Mouse (Mus musculus) cerebellum, adult 11-12 months (tissue): ENCODE data around the gene Mink1.
"Not testable (repeated sequence)": the region's sequence is repeated elsewhere in the genome, so short reads cannot be mapped to it uniquely, and the experiment has no call there.

Source experiments
- DNase-seq: peaks from one replicate; pipeline ENCODE4 v3.0.0; 2022

Gene Mink1

DNA sequence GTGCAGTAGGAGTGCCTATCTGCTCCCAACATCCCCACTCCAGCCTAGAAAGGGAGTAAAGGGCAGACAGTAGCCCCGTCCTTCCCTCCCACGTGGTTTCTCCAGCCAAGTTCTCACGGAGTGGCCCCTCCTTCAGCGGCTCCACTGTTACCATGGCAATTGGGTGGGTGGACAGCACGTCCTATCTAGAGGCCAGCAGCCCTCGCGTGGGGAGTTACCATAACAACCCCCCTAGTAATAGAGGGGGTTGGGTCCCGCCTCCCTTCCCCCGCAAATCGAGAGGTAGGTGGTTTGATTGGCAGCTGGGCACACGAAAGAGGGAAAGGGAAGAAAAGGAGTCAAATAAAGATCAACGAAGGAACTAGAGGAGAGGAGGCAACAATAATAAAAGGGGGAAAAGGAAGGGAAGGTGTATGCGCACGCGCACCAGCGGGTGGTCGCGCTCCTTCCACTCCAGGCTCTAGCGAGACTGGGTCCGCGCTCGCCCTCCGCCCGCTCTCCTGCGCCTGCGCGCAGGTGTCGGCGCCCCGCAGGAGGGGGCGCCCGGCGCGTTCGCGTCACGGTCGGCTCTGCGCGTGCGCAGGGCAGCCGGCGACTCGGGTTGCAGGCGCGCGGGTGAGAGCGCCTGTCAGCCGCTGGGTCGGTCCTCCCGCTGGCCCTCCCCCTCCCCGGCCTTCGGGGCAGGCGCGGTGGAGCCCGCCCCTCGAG lies at the start of gene Mink1:
Gene Mink1, plus strand, starts transcription at position 595 of the 708 bp plus-strand sequence.
- peak; percentile 90 for DNase-seq

DNA sequence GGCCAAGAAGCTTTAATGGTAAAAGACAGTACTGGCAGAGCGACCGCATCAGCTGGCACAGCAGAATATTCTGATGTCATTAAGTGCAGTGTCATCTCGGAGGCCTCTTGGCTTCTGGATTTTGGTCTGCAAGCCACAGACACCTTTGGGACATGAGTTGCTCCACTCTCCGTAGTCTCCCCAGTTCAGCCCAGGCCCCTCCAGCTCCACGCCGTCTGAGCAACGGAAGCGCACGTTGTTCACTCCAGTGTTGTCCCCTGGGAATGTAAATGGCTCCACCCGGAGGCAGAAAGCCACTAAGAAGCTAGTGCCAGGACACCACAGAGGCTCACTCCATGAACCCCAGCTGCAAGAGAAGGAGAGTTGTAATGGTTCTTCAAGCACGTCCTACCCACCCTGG lies 49.2 kb upstream of the Mink1 start:
- DNase-seq, result no peak

DNA sequence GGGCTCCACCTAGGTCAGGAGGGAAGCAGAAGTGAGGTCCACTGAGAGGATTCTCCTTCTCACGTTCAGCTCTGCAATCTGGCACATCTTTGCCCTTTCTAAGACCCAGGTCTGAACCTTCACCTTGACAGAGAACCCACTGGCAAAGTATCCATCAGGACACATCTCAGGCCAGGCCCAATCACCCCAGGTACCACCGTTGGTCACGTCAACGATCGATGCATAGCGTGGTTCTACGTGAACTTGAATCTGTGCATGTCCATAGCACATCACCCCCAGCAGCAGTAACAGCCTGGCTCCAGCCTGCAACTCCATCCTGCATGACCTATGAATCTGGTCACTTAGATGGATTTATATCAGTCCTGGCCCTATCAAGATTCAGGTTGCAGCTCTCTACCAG lies 48.4 kb upstream of the Mink1 start, which contains the start of gene Vmo1:
Gene Vmo1, minus strand, starts transcription at position 329 of the 400 bp plus-strand sequence.
- DNase-seq, result no peak

DNA sequence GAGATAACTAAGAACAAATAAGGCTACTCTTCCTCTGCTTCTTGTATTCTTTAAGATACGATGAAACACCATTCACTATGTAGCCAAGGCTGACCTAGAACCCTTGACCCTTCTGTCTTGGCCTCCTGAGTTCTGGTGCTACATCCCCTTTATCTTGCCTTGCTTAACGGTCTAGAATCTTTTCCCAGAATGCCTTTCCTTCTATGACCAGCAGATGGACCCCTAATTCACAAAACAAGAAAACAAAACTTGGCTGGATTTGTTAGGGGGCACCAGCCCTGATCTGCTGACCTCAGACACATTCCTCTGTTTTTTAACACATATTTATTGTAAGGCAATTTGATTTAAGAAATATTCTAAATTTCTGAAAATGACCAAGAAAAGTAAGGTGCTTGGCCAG lies 46.3 kb upstream of the Mink1 start:
- DNase-seq, result no peak

DNA sequence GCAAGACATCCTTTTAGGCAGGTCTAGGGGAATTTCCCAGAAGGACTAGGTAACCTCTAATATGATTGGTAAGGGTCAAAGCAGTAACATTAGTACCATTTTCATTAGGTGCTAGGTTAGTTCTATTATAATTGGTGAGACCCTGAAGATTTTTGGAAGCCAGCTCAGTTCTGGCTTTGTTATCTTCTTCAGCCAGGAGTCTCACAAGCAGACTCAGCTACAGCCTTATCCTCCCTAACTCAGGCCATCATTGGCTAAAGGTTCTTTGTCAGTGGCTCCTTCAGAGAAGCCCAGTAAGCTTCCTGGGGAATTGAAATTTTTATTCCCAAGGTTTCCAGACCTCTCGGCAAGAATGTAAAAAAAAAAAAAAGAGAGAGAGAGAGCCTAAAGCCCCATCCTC lies 44.2 kb upstream of the Mink1 start:
- DNase-seq, result no peak

DNA sequence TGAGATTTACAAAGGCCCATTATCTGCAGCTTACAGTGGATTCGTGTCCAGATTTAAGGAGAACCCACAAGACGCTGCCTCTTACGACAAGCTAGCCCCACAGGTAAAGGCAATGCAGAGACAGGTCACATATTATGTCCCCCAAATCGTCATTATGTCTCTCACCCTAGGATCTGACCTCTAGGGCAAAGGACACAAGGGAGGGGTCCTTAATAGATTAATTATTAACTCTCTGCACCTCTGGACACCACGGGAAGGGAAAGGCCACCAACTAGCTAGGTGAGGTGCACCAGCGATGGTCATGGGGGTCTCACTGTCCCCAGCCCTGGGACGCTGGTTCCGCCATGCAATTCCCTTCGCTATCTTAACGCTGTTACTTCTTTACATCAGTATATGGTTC lies 43.8 kb upstream of the Mink1 start, which contains the start of gene Gltpd2:
Gene Gltpd2, plus strand, starts transcription at position 274 of the 400 bp plus-strand sequence.
- no peak for DNase-seq

DNA sequence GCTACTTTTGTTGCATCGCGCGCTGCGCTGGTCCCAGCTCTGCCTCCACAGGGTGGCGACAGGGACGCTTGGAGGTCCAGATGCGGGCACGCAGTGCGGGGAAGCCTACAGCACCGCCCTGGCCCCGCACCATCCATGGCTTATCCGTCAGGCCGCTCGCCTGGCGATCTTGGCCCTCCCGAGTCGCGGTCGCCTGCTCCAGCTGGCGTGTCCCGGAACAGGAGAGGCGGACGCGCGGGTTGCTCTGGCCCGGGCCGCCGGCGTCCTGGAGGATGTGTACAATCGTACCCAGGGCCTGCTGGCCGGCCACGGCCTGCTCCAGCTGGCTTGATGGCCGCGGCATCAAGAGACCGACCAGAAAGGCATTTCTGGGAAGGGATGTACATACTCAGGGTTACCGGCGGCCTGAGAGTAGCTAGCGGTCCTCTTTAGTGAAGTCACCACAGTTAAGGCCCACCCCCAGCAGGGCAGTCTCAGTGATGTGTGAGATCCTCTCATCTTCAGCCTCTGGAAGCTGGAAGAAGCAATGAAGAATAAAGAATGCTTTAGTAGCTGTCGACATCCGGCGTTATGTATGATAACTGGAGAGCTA lies 42.4 kb upstream of the Mink1 start:
- DNase-seq, result peak; percentile 43

DNA sequence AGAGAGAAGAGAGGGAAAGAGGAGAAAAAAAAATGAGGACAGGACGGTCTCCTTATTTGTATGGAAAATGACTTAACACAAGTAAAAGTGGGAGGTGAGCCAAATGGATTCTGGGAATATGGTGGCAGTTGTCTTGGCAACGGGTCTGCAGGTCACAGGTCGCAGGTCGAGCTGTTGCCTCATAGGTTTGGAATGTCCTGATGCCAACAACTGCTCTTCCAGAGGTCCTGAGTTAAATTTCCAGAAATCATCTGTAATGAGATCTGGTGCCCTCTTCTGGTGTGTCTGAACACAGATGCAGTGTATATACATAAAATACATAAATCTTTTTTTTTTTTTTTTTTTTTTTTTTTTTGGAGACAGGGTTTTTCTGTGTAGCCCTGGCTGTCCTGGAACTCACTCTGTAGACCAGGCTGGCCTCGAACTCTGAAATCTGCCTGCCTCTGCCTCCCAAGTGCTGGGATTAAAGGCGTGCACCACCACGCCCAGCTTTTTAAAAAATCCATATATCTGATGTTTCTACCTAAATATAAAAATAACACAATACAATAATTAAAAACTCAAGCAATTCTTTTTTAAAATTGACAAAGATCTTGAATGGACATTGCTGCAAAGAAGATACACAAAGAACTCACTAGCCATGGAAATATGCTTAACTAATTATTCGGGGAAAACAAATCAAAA lies 39.2 kb upstream of the Mink1 start:
- peak; percentile 25 for DNase-seq

DNA sequence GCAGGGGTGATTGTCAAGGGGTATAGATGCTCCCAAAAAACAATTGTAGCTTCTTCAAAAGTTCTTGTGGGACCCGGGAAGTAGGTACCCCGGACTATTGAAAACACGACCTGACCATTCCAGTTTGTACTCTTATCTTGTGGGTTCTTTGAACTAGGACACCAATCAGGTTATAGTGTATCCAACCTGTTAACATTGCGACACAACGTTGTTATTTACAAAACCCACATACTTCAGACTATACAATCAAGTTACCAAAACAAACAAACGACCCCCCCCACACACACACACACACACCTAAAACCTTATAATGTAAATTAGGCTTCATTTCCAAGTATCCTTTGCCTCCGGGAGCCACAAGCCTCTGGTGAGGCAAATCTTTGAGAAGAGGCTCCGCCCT lies 37.9 kb upstream of the Mink1 start:
- no peak for DNase-seq

DNA sequence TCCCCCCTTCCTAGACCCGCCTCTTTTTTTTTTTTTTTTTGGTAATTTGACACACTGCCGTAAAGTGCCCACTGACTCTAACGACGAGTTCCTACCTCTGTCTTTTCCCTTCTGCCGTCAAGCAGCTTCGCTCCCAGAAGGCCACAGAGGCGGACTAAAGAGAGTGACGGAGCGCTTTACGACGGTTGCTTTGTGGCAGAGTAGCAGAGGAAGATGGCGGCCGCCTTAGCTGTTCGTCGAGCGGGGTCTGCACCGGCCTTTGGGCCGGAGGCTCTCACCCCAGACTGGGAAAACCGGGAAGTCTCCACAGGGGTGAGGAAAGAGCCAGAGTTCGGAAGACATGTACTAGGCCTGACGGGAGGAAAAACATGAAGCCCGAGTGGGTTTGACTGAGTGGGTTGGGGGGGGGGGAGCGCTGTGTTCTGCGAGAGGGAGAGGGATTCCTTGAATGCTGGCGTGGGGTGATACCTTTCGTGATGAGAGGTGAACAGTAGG lies 37.5 kb upstream of the Mink1 start, which contains the start of gene Psmb6:
Gene Psmb6, plus strand, starts transcription at position 184 of the 495 bp plus-strand sequence.
- peak; percentile 95 for DNase-seq

DNA sequence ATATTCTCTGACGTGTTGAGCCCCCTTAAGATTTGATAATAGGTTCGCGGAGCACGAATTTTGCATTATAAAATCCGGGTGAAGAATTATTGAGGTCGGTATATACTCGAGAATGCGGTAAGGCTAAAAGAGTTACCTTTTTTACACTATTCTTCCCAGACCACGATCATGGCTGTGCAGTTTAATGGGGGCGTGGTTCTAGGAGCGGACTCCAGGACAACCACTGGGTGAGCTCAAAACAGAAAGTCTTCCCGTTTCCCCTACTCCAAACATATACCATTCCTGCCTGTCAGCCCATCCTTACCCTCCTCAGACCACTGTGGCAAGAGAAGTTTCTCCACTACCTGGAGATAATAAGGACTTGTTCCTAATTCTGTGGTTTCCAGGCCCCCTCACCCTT lies 37.0 kb upstream of the Mink1 start:
- DNase-seq, result no peak

DNA sequence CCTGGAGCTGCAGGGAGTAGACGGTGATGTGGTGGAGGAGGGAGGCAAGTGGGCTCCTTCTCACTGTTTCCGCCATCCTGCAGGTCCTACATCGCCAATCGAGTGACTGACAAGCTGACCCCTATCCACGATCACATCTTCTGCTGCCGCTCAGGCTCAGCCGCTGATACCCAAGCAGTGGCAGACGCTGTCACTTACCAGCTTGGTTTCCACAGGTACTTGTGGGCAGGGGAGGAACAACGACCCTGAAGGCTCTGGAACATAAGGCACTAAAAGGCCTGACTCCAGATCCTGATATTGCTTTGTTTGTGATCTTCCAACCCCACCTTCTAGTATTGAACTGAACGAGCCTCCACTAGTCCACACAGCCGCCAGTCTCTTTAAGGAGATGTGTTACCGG lies 36.5 kb upstream of the Mink1 start:
- peak; percentile 21 for DNase-seq

DNA sequence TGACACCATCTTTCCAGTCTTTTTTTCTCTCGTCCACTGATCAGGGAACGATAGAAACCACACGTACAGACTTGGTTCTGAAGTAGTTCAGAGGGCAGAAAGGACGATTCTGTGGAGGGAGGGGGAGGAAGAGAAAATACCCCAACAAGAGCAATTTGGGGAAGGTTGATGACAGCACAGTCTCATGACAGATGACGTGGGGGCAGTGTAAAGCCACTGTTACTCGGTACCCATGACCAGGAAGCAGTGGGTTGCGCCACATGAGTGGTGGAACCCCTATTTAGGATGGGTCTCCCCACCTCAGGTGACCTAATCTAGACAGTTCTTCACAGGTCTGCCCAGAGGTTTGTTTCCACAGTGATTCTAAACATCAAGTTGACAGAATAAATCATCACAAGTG lies 34.1 kb upstream of the Mink1 start:
- DNase-seq, result no peak

DNA sequence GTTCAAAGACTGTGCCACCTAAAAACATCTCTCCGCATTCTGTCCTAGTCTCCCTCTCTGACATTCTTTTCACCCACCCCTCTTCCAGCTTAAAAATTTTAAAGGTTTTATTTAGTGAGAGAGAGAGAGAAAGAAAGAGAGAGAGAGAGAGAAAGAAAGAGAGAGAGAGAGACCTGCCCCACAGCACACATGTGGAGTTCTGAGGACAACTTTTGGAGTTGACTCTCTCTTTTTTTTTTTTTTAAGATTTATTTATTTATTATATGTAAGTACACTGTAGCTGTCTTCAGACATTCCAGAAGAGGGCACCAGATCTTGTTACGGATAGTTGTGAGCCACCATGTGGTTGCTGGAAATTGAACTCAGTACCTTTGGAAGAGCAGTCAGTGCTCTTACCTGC lies 31.6 kb upstream of the Mink1 start:
- DNase-seq, result not testable (repeated sequence)

DNA sequence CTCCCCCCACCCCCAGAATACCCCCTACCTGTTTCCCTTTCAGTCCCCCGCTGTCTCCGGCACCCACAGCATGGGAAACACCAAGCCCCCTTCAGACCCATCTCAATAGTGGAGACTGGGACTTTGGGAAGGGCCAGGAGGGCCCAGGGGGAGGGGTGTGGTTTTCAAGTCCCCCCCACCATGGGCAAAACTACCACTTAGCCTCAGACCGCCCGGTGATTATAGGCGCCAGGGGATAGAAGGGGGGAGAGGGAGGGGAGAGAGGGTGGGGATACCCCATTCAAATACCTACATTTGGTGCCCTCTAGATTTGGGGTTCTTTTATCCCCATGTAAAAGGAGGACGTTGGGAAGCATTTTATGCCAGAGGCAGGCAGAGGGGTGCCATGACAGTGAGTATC lies 29.8 kb upstream of the Mink1 start, which contains the start of gene Gm40193:
Gene Gm40193, minus strand, starts transcription at position 101 of the 400 bp plus-strand sequence.
- DNase-seq, result no peak

DNA sequence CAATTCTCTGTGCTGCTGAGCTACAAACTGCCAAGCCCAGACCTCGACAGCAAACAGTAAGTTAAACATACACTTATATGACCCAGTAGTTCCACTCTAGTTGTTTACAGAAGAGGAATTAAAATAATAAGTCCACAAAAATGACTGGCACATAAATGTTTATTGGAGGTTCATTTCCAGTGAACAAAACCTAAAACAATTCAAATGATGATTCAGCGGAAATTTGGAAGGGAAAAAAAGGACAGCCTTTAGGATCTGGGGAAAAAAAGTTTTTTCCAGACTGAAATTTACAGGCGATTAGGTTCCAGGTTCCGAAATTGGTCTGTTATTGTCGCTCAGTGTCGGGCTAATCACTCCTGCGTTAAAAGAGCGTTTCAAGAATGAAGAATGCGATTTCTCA lies 23.3 kb upstream of the Mink1 start:
- DNase-seq, result no peak

DNA sequence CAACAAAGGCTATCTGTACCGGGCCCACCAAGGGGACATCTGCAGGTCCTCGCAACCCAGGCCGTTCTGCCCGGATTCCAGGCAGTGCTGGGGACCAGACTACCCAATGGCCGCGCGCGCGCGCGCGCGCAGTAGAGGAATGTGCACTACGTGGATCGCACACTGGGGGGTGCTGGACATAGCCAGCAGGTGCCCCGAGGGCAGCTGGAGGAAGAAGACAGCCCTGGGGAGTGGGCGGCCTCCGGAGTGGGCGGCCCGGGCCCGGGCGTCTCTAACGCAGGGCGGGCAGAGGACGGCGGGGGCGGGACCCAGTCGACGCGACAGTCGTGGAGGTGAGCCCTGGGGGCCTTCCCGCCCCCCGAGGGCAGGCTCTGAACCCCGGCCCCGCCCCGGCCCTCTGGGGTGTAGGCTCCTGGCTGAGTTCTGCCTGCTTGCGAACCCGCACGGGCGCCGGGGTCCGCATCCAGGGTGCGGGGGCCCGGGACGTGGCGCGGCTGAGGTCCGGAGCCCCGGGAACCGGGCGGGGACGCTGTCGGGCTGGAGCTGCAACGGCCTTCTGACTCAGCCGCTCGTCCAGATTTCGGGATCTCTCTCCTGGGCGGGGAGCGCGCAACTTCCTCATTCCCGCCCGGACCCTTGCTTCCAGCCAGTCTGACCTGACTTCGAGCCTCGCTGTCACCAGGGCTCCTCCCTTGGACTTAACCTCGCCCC lies 22.6 kb upstream of the Mink1 start, which contains the start of gene Pld2:
Gene Pld2, plus strand, starts transcription at position 188 of the 711 bp plus-strand sequence.
- DNase-seq, result peak; percentile 40

DNA sequence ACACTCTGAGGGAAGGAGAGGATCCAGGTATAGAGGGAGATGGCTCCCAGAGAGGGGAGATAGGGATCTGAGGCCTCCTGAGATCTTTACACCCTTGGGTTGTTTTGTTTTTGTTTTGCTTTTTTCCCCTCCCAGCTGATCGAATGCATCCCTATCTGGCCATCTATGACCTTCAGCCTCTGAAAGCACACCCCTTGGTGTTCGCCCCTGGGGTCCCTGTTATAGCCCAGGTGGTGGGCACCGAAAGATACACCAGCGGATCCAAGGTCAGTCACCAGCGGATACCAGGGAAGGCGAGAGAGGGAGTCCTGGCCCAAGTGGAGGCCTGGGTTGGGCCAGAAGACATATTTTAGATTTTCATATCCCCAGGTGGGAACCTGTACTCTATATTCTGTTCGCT lies 21.8 kb upstream of the Mink1 start:
- DNase-seq, result no peak

DNA sequence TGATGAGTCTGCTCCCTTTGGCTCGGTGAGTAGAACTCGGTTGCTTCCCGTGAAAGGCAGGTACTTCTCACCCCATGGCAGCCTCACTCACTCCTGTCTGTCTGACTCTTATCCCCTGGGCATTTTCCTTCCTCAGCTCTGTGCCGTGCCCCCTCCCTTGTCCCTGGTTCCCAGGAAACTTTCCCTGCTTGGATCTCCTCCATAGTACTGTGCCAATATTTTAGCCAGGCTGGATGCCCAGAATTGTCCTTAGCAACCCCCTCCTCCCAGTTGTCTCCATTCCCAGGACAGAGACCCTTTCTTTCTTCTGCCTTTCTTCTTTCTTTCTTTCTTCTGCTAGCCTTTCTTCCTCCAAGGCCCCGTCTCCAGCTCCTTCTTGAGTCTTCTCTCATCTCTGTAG lies 21.3 kb upstream of the Mink1 start:
- no peak for DNase-seq

DNA sequence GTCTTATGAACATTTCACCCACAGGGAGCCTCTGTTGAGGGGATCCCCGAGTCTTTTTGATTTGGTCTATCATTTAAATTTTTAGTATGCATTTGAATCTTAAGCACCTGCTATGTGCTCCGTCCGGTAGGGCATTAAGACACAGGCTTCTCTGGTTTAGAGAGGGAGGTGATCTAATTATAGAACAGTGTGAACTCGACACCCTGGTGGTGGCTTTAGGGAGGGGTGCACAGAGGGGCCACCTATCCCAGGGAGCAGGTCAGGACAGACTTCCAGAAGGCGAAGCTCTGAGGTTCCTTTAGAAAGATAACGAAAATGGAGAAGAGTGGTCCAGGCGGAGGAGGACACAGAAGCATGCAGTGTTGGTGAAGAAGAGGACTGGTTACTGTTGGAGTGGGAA lies 18.2 kb upstream of the Mink1 start:
- DNase-seq, result no peak

DNA sequence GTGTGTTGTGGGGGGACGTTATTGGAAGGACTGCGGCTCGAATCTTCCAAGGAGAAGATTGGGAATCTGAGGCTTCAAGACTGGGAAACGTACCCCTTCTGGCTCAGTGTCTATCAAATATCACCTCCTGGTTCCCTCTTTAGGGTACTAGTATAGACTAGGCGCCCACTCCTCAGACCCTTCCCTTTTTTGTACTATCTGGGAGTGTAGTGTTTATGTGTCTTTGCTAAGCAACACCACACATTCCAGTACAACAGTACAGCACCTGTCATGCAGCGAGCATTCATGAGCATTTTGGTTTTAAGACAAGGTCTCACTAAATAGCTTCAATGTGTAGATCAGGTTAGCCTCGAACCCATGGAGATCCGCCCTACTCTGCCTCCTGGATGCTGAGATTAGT lies 11.2 kb upstream of the Mink1 start:
- DNase-seq, result no peak

DNA sequence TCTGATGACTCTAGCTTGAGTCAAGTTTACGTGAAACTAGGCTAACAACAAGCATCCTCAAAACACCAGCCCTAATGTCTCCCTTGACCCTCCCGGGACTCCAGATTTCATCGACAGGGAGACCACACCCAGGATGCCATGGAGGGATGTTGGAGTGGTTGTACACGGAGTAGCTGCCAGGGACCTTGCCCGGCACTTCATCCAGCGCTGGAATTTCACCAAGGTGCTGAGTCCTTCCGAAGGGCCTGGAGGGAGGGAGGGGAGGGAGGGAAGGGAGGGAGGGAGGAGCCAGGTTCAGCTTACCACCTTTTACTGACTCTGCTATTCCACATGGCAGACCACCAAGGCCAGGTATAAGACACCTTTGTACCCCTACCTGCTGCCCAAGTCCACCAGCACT lies 8.7 kb upstream of the Mink1 start:
- DNase-seq, result no peak

DNA sequence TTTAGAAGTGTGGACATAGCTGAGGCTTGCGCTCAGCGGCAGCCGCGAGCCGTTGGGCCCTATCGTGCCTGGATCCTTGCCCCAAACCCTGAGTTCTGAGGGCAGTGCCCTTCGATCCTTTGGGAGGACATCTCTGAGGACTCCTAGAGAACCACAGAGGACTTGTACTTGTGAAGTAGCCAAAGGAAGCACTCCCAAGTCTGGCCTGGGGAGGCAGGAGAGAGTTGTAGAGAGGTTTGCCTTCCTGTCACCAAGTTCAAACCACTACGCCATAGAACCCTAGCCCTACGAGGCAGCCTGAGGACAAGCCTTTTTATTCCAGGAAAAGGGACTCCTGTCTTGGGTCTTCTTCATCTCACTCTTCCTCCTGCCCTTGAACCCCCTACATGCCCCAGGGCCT lies 5.1 kb upstream of the Mink1 start:
- DNase-seq, result no peak
